8 mouse cellular contexts compared by ENCODE assay signal in the genomic region with DNA sequence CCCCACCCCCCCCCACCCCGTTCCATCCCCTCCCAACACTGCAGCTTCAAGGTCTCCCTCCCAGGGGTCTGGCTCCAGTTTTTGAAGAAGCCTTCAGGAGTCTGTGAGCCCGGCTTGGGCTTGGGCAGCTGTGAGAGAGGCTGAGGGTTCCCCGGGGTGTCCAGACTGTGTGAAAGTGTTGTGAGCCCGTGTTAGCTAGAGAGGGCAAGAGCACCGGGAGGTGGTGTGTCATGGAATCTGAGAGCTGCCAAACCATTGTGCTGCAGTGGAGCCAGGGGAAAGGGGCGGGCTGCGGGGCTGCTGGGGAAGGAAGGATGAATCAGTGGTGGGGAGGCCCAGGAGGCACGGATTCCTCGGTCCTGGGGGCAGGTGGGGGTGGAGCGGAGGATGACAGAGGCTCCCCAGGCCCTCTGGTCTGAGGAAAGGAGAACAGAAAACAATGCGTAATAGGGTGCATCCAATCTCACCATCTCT. TPM values are rescaled to one million over a fixed set of nuclear protein-coding genes. Genes with fewer than 3 reads are reported as not detected.
A peak's percentile ranks its signal among the peaks of the same experiment; 100 is the strongest.
DNase-seq lines count a peak whose midpoint lies in the region; ATAC-seq and TF ChIP-seq lines count a peak whose summit lies in the region.

No protein-coding gene starts in this region.

- H3K27me3 ChIP-seq in embryonic facial prominence, embryonic 15.5 days, result peaks cover 3% of the 10 kb centered on the region; the same call in 1 of the 2 replicates
- H3K27me3 ChIP-seq in heart, embryonic 13.5 days (replicated peaks), result no peaks in the 10 kb centered on the region
- peaks cover 83% of the 10 kb centered on the region for H3K27me3 ChIP-seq in liver, embryonic 12.5 days (replicated peaks)

- peak overlapping the region; percentile 91 for H3K27ac ChIP-seq in embryonic facial prominence, embryonic 15.5 days (replicated peaks)
- peak overlapping the region; percentile 99 for H3K27ac ChIP-seq in heart, embryonic 13.5 days (replicated peaks)
- H3K27ac ChIP-seq in liver, embryonic 12.5 days, result peak overlapping the region; percentile 25; the same call in 1 of the 2 replicates

- H3K4me3 ChIP-seq in lung, adult 2 months (replicated peaks; ENCODE audit: extremely low read depth, low read depth, low read length), result no peak overlapping the region
- peak overlapping the region; percentile 64 for H3K4me3 ChIP-seq in embryonic facial prominence, embryonic 15.5 days (replicated peaks)
- H3K4me3 ChIP-seq in heart, embryonic 13.5 days, result peak overlapping the region; percentile 81
- 0 out of 2 replicates have a peak overlapping the region, but pooled peaks have one; percentile 42 for H3K4me3 ChIP-seq in liver, embryonic 12.5 days

- H3K4me1 ChIP-seq in lung, adult 2 months (ENCODE audit: control insufficient read depth, insufficient read depth, low read length), result peaks cover 10% of the 10 kb centered on the region; the same call in 1 of the 2 replicates
- peaks cover 43% of the 10 kb centered on the region for H3K4me1 ChIP-seq in embryonic facial prominence, embryonic 15.5 days
- H3K4me1 ChIP-seq in heart, embryonic 13.5 days, result peaks cover 39% of the 10 kb centered on the region
- H3K4me1 ChIP-seq in liver, embryonic 12.5 days, result peaks cover 21% of the 10 kb centered on the region

- peak overlapping the region; percentile 82 for H3K4me2 ChIP-seq in embryonic facial prominence, embryonic 15.5 days (replicated peaks)
- peak overlapping the region; percentile 89 for H3K4me2 ChIP-seq in heart, embryonic 13.5 days
- H3K4me2 ChIP-seq in liver, embryonic 12.5 days, result peak overlapping the region; percentile 64

- 18% methylated on average over 11 of the region's 11 CpGs for WGBS in lung, adult 2 months
- WGBS in embryonic facial prominence, embryonic 15.5 days, result 5% methylated on average over 11 of the region's 11 CpGs
- 4% methylated on average over 11 of the region's 11 CpGs for WGBS in heart, embryonic 13.5 days
- 10% methylated on average over 11 of the region's 11 CpGs for WGBS in liver, embryonic 12.5 days (ENCODE audit: insufficient replicate concordance)

- TF ChIP-seq CTCF in lung, adult 2 months (IDR thresholded peaks at IDR 0.05; ENCODE audit: insufficient read depth, low read length), result no peak

- H3K9ac ChIP-seq in embryonic facial prominence, embryonic 15.5 days, result 0 out of 2 replicates have a peak overlapping the region, but pooled peaks have one; percentile 12
- H3K9ac ChIP-seq in heart, embryonic 13.5 days, result peak overlapping the region; percentile 98
- H3K9ac ChIP-seq in liver, embryonic 12.5 days, result no peak overlapping the region

- no peak for TF ChIP-seq POLR2A in lung, adult 2 months (IDR thresholded peaks at IDR 0.05; ENCODE audit: borderline replicate concordance, extremely low read depth, low read depth, low read length)

- DNase-seq in lung, adult 18-20 months, result peak; percentile 35 to 40
- no peak for DNase-seq in lung, adult 2 months
- peak; percentile 51 for DNase-seq in retina, postnatal 1 day
- no peak for DNase-seq in cerebellum, adult 9-11 months
- no peak for DNase-seq in right cerebral cortex, postnatal 36 days (ENCODE audit: low spot score in 2 of 2)

- peaks cover 30% of the 10 kb centered on the region for H3K36me3 ChIP-seq in embryonic facial prominence, embryonic 15.5 days
- peaks cover 46% of the 10 kb centered on the region for H3K36me3 ChIP-seq in heart, embryonic 13.5 days
- H3K36me3 ChIP-seq in liver, embryonic 12.5 days, result no peaks in the 10 kb centered on the region

- ATAC-seq in embryonic facial prominence, embryonic 15.5 days (ENCODE audit: insufficient number of reproducible peaks, low FRiP score, low TSS enrichment, low read depth), result no peak
- ATAC-seq in heart, embryonic 13.5 days (ENCODE audit: extremely low read depth, insufficient number of reproducible peaks, low FRiP score, low TSS enrichment), result no peak
- no peak for ATAC-seq in liver, embryonic 12.5 days

- H3K9me3 ChIP-seq in embryonic facial prominence, embryonic 15.5 days (replicated peaks), result no peaks in the 10 kb centered on the region
- H3K9me3 ChIP-seq in heart, embryonic 13.5 days, result no peaks in the 10 kb centered on the region
- H3K9me3 ChIP-seq in liver, embryonic 12.5 days (replicated peaks), result no peaks in the 10 kb centered on the region

RNA-seq across cellular contexts. Expression of a gene that starts 3.4 kb away (rescaled TPM):
- 4.9 and 11.2 TPM in 2 replicates for polyA plus RNA-seq in lung, adult 2 months (2012; rRNA removed)
- 24.0 and 28.7 TPM in 2 replicates for polyA plus RNA-seq in embryonic facial prominence, embryonic 15.5 days (2015; fragmentation: Nextera tagmentation; extraction: Ambion mirVana)
- 40.6 and 42.5 TPM in 2 replicates for polyA plus RNA-seq in heart, embryonic 13.5 days (2015; fragmentation: Nextera tagmentation; extraction: Ambion mirVana)
- 2.2 and 2.8 TPM in 2 replicates for polyA plus RNA-seq in liver, embryonic 12.5 days (2016; fragmentation: Nextera tagmentation; extraction: Ambion mirVana)

RNA-seq across cellular contexts. Expression of a gene that starts 31.0 kb away (rescaled TPM):
- 256 and 275 TPM in 2 replicates for polyA plus RNA-seq in lung, adult 2 months (2012; rRNA removed)
- 243 and 252 TPM in 2 replicates for polyA plus RNA-seq in embryonic facial prominence, embryonic 15.5 days (2015; fragmentation: Nextera tagmentation; extraction: Ambion mirVana)
- polyA plus RNA-seq in heart, embryonic 13.5 days (2015; fragmentation: Nextera tagmentation; extraction: Ambion mirVana), result 199 and 231 TPM in 2 replicates
- polyA plus RNA-seq in liver, embryonic 12.5 days (2016; fragmentation: Nextera tagmentation; extraction: Ambion mirVana), result 149 and 161 TPM in 2 replicates

RNA-seq across cellular contexts. Expression of a gene that starts 34.7 kb away (rescaled TPM):
- polyA plus RNA-seq in lung, adult 2 months (2012; rRNA removed), result 0.20 TPM in 1 of 2 replicates, not detected in the other
- polyA plus RNA-seq in embryonic facial prominence, embryonic 15.5 days (2015; fragmentation: Nextera tagmentation; extraction: Ambion mirVana), result not detected in 2 replicates
- not detected in 2 replicates for polyA plus RNA-seq in heart, embryonic 13.5 days (2015; fragmentation: Nextera tagmentation; extraction: Ambion mirVana)
- polyA plus RNA-seq in liver, embryonic 12.5 days (2016; fragmentation: Nextera tagmentation; extraction: Ambion mirVana), result not detected in 2 replicates

RNA-seq across cellular contexts. Expression of a gene that starts 40.4 kb away (rescaled TPM):
- polyA plus RNA-seq in lung, adult 2 months (2012; rRNA removed), result 2.5 and 3.2 TPM in 2 replicates
- 23.6 and 24.0 TPM in 2 replicates for polyA plus RNA-seq in embryonic facial prominence, embryonic 15.5 days (2015; fragmentation: Nextera tagmentation; extraction: Ambion mirVana)
- 24.0 and 27.6 TPM in 2 replicates for polyA plus RNA-seq in heart, embryonic 13.5 days (2015; fragmentation: Nextera tagmentation; extraction: Ambion mirVana)
- polyA plus RNA-seq in liver, embryonic 12.5 days (2016; fragmentation: Nextera tagmentation; extraction: Ambion mirVana), result 0.94 and 1.8 TPM in 2 replicates

RNA-seq across cellular contexts. Expression of a gene that starts 48.2 kb away (rescaled TPM):
- polyA plus RNA-seq in lung, adult 2 months (2012; rRNA removed), result 0.11 and 0.21 TPM in 2 replicates
- 0.85 and 1.2 TPM in 2 replicates for polyA plus RNA-seq in embryonic facial prominence, embryonic 15.5 days (2015; fragmentation: Nextera tagmentation; extraction: Ambion mirVana)
- 0.51 and 0.55 TPM in 2 replicates for polyA plus RNA-seq in heart, embryonic 13.5 days (2015; fragmentation: Nextera tagmentation; extraction: Ambion mirVana)
- polyA plus RNA-seq in liver, embryonic 12.5 days (2016; fragmentation: Nextera tagmentation; extraction: Ambion mirVana), result 0.08 TPM in 1 of 2 replicates, not detected in the other

Comparison
In these comparisons a context has a peak if more than half of its experiments do, and no peak if none do; other contexts are left out.
1. DNase-seq: peak in lung, adult 18-20 months (2 of 2) and retina, postnatal 1 day (single experiment); none in lung, adult 2 months (single experiment), cerebellum, adult 9-11 months (single experiment) and right cerebral cortex, postnatal 36 days (0 of 2).
2. H3K27ac ChIP-seq: peak in every context shown above with its lines; median percentile 99 in heart, embryonic 13.5 days; 91 in embryonic facial prominence, embryonic 15.5 days; 25 in liver, embryonic 12.5 days.
3. Peak in every context shown above with its lines, with median percentiles within 50 percentile points of each other: H3K4me2 ChIP-seq.